Mouse (Mus musculus) intestine, embryonic 15.5 days (tissue): ENCODE results near the gene Zdhhc14. TPM values are rescaled to one million over a fixed set of nuclear protein-coding genes. Genes with fewer than 3 reads are reported as not detected.

ENCODE experiments used
- ATAC-seq: fragments of 200-750 bp; cut with Nextera tagmentation; 2 replicates; pipeline ENCODE4 v1.8.0; 2017; ENCODE audit warnings: moderate TSS enrichment, moderate library complexity
- H3K27ac ChIP-seq: fragments of 300-500 bp; sonication (generic); 2 replicates; pipeline ENCODE4 v1.5.1; 2015; ENCODE audit warnings: mild to moderate bottlenecking, inconsistent platforms
- H3K27me3 ChIP-seq: fragments of 300-500 bp; sonication (generic); replicated peaks from 2 replicates; pipeline ENCODE4 v1.6.1; 2015; ENCODE audit warnings: inconsistent platforms
- H3K36me3 ChIP-seq: fragments of 300-500 bp; sonication (generic); 2 replicates; pipeline ENCODE4 v1.6.1; 2015; ENCODE audit warnings: inconsistent platforms
- H3K4me1 ChIP-seq: fragments of 300-500 bp; sonication (generic); replicated peaks from 2 replicates; pipeline ENCODE4 v1.6.1; 2015; ENCODE audit warnings: inconsistent platforms
- H3K4me2 ChIP-seq: fragments of 300-500 bp; sonication (generic); replicated peaks from 2 replicates; pipeline ENCODE4 v1.6.1; 2015; ENCODE audit warnings: mild to moderate bottlenecking, inconsistent platforms
- H3K4me3 ChIP-seq: fragments of 300-500 bp; sonication (generic); replicated peaks from 2 replicates; pipeline ENCODE4 v1.5.1; 2015; ENCODE audit warnings: inconsistent platforms
- H3K9ac ChIP-seq: fragments of 300-500 bp; sonication (generic); 2 replicates; pipeline ENCODE4 v1.6.1; 2015; ENCODE audit warnings: inconsistent platforms
- H3K9me3 ChIP-seq: fragments of 300-500 bp; sonication (generic); 2 replicates; pipeline ENCODE4 v1.6.1; 2016; ENCODE audit warnings: inconsistent platforms
- WGBS: fragments of 180-500 bp; shearing (Covaris S2); methylation state at CpG from one replicate; pipeline ENCODE4 v1.1.7; 2015; 5-methylcytosine and 5-hydroxymethylcytosine counted together
- polyA plus RNA-seq: library from polyadenylated mRNA; unstranded; fragments of >200 nt; fragmentation: Nextera tagmentation; extraction: Ambion mirVana; gene quantifications from 2 replicates; pipeline ENCODE4 v1.2.1, GENCODE M21; 2015

Gene Zdhhc14
- polyA plus RNA-seq, 1 experiment from 2014 or later = 2.5 TPM

DNA sequence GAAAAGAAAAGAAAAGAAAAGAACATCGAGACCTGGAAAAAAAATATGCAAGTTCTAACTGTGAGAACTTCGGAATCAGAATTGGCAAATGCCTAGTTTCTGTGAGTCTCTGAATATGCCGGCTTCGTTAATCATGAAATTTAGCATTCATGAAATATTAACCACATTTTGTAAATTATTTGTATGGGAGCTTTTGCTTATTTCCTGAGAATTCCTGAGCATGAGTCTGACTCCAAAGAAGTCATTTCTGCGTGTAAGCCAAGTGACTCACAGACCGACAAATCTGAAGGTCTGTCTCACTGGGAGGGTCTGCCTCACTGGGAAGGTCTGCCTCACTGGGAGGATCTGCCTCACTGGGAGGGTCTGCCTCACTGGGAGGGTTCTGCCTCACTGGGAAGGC is 248.7 kb downstream of the Zdhhc14 start:
- Histone ChIP-seq H3K4me3 (no peak overlapping the region), H3K9me3 (no peaks in the 10 kb centered on the region), H3K4me1 (no peaks in the 10 kb centered on the region), H3K4me2 (no peak overlapping the region), H3K27me3 (no peaks in the 10 kb centered on the region), H3K27ac (no peak overlapping the region), H3K9ac (no peak overlapping the region), H3K36me3 (no peaks in the 10 kb centered on the region)
- WGBS = 91% methylated on average over 6 of the region's 6 CpGs
- no peak for ATAC-seq

DNA sequence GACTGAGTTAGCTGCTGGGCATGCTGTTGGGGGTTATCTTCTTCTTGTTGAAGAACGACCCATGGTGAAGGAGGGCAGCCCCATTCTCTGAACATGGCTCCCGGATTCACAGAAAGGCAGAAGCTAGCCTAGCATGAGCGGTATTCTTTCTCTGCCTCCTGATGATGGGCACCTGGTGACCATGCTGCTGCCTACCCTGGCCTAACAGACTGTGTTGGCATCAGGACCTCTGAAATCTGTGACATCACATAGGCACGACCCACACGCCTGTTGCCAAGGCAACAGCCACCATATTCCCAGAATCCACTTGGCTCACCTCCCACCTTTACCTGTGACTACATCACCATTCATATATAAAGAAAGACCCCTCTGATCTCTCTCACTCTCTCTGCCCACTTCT is 251.7 kb downstream of the Zdhhc14 start:
- H3K4me2 ChIP-seq = no peak overlapping the region
- no peaks in the 10 kb centered on the region for H3K9me3 ChIP-seq
- H3K36me3 ChIP-seq = no peaks in the 10 kb centered on the region
- H3K9ac ChIP-seq = no peak overlapping the region
- H3K27ac ChIP-seq = no peak overlapping the region
- 0 out of 2 replicates have a peak, but pooled peaks cover 2% of the 10 kb centered on the region for H3K4me1 ChIP-seq
- H3K4me3 ChIP-seq = no peak overlapping the region
- no peak for ATAC-seq
- H3K27me3 ChIP-seq = no peaks in the 10 kb centered on the region
- 93% methylated on average over 5 of the region's 5 CpGs for WGBS

DNA sequence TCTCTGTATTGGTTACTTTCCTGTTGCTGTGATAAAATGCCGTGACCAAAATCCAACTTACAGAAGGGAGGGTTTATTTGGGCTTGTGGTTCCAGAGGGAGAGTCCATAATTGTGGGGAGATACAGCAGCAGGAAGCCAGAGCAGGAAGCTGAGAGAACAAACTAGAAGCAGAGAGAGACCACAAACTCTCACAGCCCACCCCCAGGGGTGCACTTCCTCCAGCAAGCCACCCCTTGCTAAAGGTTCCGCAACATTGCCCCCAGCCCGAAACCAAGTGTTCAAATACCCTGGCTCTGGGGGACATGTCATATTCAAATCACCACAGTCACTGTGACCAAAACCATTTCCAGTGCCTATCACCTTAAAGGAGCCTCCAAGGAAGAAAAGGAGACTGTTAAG is 254.0 kb downstream of the Zdhhc14 start:
- Histone ChIP-seq H3K36me3 (no peaks in the 10 kb centered on the region), H3K4me2 (no peak overlapping the region), H3K9ac (no peak overlapping the region), H3K4me3 (no peak overlapping the region), H3K4me1 (0 out of 2 replicates have a peak, but pooled peaks cover 2% of the 10 kb centered on the region), H3K27me3 (no peaks in the 10 kb centered on the region), H3K27ac (no peak overlapping the region), H3K9me3 (no peaks in the 10 kb centered on the region)
- no peak for ATAC-seq
- 95% methylated on average over 3 of the region's 3 CpGs for WGBS

DNA sequence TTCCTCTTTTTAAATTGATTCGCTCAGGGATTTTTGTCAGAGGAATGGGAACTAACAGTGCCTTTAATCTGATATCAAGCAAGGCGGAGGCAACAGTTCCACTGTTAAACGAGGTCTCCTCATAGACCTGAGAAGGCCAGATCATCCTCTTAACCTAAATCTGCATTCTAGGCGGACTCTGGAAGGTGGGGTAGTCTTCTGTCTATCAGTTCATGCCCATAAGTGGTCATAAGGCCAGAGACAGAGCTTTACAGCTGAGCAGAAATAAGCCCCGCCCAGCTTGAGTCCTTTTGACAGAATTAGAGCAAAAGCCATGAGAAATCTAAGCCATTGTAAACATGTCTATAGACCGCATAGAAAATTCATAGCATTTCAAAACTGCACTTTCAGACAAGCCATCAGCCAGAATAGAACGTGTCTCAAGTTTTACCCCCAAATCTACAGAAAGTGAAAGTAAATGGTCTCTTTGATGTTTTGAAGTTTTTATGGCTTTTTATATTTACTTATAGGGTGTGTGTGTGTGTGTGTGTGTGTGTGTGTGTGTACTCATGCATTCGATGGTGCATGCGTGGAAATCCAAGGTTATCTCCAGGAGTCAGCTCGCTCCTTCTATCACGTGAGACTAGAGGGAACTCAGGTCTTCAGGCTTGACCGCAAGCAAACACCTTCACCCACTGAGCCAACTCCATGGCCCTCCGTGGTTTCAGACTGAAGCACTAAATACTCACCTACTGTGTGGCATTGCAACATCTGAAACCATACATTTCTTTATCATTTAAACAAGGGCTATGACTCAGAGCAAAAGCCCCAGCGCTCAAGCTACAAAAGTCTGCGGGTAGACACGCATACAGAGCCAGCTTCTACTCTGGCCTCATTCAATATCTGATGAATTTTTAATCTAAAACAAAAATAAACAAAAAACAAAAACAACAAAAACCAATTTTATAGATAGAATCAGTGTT is 255.5 kb downstream of the Zdhhc14 start:
- Histone ChIP-seq H3K4me2 (peak overlapping the region; percentile 36; the same call in 1 of the 2 replicates), H3K9me3 (no peaks in the 10 kb centered on the region), H3K4me3 (no peak overlapping the region), H3K27ac (no peak overlapping the region), H3K4me1 (peaks cover 7% of the 10 kb centered on the region), H3K36me3 (no peaks in the 10 kb centered on the region), H3K27me3 (no peaks in the 10 kb centered on the region), H3K9ac (no peak overlapping the region)
- WGBS = 63% methylated on average over 16 of the region's 16 CpGs
- ATAC-seq = peak; percentile 43

DNA sequence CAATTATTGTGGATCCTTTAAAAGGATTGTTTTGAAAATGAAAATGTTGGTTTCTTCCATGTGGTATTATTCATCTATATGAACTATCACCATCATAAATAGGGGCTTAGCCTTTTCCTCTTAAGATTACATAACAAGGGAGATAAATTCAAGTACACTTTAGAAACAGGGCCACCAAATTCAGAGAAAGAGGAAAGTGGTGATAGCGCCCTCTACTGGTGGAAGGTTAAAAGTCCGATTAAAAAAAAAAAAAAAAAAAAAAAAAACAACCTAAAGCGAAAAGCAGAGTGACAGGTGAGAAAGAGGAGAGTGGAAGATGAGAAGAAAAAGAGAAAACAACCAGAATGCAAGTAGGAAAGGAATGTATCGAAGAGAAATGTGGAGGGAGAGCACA is 256.1 kb downstream of the Zdhhc14 start:
- Histone ChIP-seq H3K27ac (no peak overlapping the region), H3K36me3 (no peaks in the 10 kb centered on the region), H3K9ac (no peak overlapping the region), H3K27me3 (no peaks in the 10 kb centered on the region), H3K4me2 (no peak overlapping the region), H3K9me3 (no peaks in the 10 kb centered on the region), H3K4me3 (no peak overlapping the region), H3K4me1 (peaks cover 8% of the 10 kb centered on the region)
- ATAC-seq = no peak
- WGBS = 9% methylated on average over 4 of the region's 4 CpGs

DNA sequence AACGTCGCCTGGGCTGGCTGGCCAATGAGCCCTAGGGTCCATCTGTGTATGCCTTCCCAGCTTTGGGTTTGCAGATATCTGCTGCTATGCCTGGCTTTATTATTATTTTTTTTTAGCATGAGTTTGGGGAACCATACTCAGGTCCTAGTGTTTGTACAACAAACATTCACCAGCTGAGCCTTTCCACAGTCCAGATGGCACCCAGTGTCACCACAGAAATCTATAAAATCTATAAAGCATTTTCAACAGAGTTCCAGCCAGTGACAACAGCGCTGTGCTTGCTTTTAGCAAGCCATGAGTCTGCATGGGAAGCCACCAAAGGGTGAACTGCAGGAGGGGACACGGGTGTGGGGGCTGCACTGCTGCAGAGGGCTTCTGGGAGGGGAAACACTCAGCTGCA is 257.9 kb downstream of the Zdhhc14 start:
- Histone ChIP-seq H3K36me3 (no peaks in the 10 kb centered on the region), H3K4me2 (no peak overlapping the region), H3K27me3 (no peaks in the 10 kb centered on the region), H3K9me3 (no peaks in the 10 kb centered on the region), H3K9ac (no peak overlapping the region), H3K4me1 (peaks cover 8% of the 10 kb centered on the region), H3K4me3 (no peak overlapping the region), H3K27ac (no peak overlapping the region)
- no peak for ATAC-seq
- WGBS = 70% methylated on average over 4 of the region's 4 CpGs

- Histone ChIP-seq H3K36me3 (no peaks in the 10 kb centered on the region), H3K27ac (no peak overlapping the region), H3K4me2 (no peak overlapping the region), H3K9me3 (no peaks in the 10 kb centered on the region), H3K4me3 (no peak overlapping the region), H3K4me1 (peaks cover 8% of the 10 kb centered on the region), H3K9ac (no peak overlapping the region), H3K27me3 (no peaks in the 10 kb centered on the region)
- ATAC-seq = no peak
- WGBS = 78% methylated on average over 3 of the region's 3 CpGs
Observed at GRCm38 (mm10) chr17:5751066-5751465, 258.7 kb downstream of the Zdhhc14 start.

- H3K36me3 ChIP-seq = no peaks in the 10 kb centered on the region
- ATAC-seq = no peak
- H3K9ac ChIP-seq = peak overlapping the region; percentile 29; the same call in 1 of the 2 replicates
- no peaks in the 10 kb centered on the region for H3K9me3 ChIP-seq
- peaks cover 8% of the 10 kb centered on the region for H3K4me1 ChIP-seq
- H3K4me2 ChIP-seq = peak overlapping the region; percentile 80
- no peak overlapping the region for H3K27ac ChIP-seq
- WGBS = 45% methylated on average over 2 of the region's 2 CpGs
- H3K27me3 ChIP-seq = no peaks in the 10 kb centered on the region
- peak overlapping the region; percentile 43 for H3K4me3 ChIP-seq
Observed at GRCm38 (mm10) chr17:5752322-5752715, 260.0 kb downstream of the Zdhhc14 start.

DNA sequence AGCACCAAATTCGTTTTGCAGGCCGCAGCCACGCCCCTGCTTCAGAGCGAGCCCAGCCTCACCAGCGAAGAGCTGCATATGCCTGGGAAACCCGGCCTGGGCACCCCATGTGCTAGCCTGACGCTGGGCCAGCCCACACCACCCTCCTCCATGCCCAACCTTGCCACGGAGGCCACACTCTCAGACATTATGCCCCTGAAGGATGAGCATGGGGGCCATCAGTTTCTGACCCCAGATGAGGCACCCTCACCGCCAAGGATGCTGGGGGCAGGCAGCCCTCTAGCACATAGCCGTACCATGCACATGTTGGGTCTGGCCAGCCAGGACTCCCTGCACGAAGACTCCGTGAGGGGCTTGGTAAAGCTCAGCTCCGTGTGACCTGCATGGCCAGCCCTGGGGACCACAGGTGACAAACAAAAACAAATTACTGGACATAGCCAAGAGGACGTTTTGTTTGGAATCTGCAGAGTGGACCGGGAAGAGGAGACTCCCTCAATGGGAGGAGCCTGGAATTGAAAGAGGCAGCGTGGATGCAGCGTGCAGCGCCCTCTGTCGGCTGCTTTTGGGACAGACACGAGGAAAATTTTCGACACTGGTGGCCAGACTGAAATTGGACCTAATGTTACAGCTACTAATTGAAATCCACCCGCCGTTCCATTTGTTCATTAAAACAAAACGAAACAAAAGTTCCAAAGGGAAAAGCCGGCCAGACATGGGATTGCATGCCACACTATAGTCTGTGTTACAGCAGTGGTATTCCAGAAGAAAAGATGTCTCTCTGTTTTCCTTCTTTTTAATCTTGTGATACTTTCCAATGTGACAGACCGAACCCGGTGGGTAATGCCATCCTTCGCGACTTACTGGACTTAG is 260.6 kb downstream of the Zdhhc14 start:
- Histone ChIP-seq H3K4me3 (peak overlapping the region; percentile 43), H3K9me3 (no peaks in the 10 kb centered on the region), H3K4me2 (peak overlapping the region; percentile 80), H3K27ac (no peak overlapping the region), H3K4me1 (peaks cover 8% of the 10 kb centered on the region), H3K27me3 (no peaks in the 10 kb centered on the region), H3K36me3 (no peaks in the 10 kb centered on the region), H3K9ac (peak overlapping the region; percentile 29; the same call in 1 of the 2 replicates)
- 14% methylated on average over 29 of the region's 29 CpGs for WGBS
- ATAC-seq = peak; percentile 72

DNA sequence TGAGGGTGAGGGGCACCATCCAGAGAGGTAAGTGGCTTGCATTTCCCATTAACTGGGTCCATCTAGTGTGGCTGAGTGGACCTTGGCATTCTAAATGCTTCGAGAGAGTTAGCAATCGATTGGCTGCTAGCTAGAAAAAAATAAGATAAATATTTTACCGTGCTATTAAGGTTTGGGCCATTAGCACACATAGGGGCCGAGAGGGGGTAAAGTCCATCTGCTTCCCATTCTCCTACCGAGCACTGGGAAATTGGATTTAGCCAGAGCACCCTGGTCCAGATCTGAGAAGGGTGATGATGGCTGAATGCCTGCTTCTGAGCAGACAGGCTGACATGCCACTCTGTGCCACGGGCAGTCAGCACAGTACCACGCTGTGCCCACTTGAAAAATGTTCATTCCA is 263.1 kb downstream of the Zdhhc14 start:
- Histone ChIP-seq H3K4me2 (no peak overlapping the region), H3K36me3 (no peaks in the 10 kb centered on the region), H3K9me3 (no peaks in the 10 kb centered on the region), H3K9ac (no peak overlapping the region), H3K27ac (no peak overlapping the region), H3K4me1 (peaks cover 6% of the 10 kb centered on the region), H3K27me3 (no peaks in the 10 kb centered on the region), H3K4me3 (no peak overlapping the region)
- 65% methylated on average over 7 of the region's 7 CpGs for WGBS
- no peak for ATAC-seq

GRCm38 (mm10) chr17:5756065-5756464 is 263.7 kb downstream of the Zdhhc14 start:
- H3K4me2 ChIP-seq = no peak overlapping the region
- WGBS = 71% methylated on average over 5 of the region's 5 CpGs
- H3K4me1 ChIP-seq = peaks cover 6% of the 10 kb centered on the region
- no peak overlapping the region for H3K9ac ChIP-seq
- H3K9me3 ChIP-seq = no peaks in the 10 kb centered on the region
- H3K27ac ChIP-seq = no peak overlapping the region
- H3K27me3 ChIP-seq = no peaks in the 10 kb centered on the region
- ATAC-seq = no peak
- no peaks in the 10 kb centered on the region for H3K36me3 ChIP-seq
- no peak overlapping the region for H3K4me3 ChIP-seq

- Histone ChIP-seq H3K9me3 (no peaks in the 10 kb centered on the region), H3K4me3 (no peak overlapping the region), H3K4me2 (no peak overlapping the region), H3K36me3 (no peaks in the 10 kb centered on the region), H3K4me1 (peaks cover 6% of the 10 kb centered on the region), H3K27me3 (no peaks in the 10 kb centered on the region), H3K9ac (no peak overlapping the region), H3K27ac (no peak overlapping the region)
- ATAC-seq = no peak
- WGBS = 87% methylated on average over 15 of the region's 15 CpGs
Observed at GRCm38 (mm10) chr17:5756855-5757254, 264.5 kb downstream of the Zdhhc14 start.
